Mouse (Mus musculus) naive thymus-derived CD4-positive, alpha-beta T cell, adult 2 months (primary cell): ENCODE measurements around the gene Wfdc3.
A peak's percentile ranks its signal among the peaks of the same experiment; 100 is the strongest.

Experiments
- DNase-seq: peaks from one replicate; pipeline ENCODE4 v3.0.0-alpha.2; 2011; ENCODE audit warnings: low read depth

Gene Wfdc3

DNA sequence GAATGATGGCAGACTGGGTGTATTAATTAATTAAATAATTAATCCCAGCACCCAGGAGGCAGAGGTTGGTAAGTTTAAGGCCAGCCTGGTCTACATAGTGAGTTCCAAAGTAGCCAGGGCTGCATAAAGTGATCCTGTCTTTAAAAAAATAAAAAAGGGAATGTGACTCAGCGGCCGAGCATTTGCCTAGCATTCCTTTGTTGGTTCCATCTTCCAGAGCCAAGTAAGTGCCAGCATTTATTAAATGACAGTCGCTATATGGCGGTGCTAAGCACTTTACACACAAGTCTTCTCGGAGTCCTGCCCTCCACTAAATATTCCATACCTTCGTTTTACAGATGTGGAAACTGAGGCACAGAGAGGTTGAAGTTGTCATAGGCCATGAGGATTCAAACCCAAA lies 30.4 kb upstream of the Wfdc3 start:
- DNase-seq = no peak

DNA sequence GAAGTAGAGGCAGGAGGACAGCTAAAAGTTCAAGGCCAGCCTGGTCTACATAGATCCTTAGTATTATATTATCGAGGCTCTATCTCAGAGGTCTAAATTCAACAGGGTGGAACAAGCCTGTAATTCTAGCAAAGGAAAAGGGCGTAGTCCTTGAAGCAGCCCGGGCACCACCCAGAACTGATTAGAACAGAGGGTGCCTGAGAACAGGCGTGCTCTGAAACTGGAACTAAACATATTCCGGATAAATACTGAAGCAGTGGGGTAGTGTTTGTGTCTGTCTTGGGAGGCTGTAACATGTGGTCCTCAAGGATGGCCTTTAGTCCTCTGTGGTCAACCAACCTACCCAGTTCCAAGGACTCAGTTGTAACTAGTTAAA lies 28.2 kb upstream of the Wfdc3 start:
- DNase-seq = no peak

- no peak for DNase-seq
Measured at GRCm38 (mm10) chr2:164773229-164773988, 27.7 kb upstream of the Wfdc3 start.

- DNase-seq = no peak
Measured at GRCm38 (mm10) chr2:164771123-164771522, 25.4 kb upstream of the Wfdc3 start.

DNA sequence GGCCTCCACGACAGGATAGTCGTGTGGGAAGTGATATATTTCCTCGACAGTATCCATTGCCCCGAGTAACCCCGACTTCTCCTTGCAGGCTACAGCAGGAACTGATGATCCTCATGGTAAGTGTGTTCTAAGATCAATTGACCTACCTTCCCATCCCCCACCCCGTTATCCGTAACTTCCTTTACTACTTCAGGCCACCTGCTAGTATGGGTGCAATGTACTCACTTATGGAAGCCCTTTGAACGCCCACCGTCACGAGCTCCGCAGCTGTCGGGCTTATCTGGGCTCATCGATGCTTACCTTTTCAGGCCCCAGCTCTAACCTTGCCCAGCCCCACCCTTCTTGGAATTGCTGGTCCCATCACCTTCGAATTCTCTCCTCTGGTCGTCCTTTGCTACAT lies 24.5 kb upstream of the Wfdc3 start:
- peak; percentile 46 for DNase-seq

- DNase-seq = peak; percentile 97
Measured at GRCm38 (mm10) chr2:164769258-164770037, 23.7 kb upstream of the Wfdc3 start, which contains the start of gene Ube2c. Ube2c (plus strand) TSS chr2:164769898.

DNA sequence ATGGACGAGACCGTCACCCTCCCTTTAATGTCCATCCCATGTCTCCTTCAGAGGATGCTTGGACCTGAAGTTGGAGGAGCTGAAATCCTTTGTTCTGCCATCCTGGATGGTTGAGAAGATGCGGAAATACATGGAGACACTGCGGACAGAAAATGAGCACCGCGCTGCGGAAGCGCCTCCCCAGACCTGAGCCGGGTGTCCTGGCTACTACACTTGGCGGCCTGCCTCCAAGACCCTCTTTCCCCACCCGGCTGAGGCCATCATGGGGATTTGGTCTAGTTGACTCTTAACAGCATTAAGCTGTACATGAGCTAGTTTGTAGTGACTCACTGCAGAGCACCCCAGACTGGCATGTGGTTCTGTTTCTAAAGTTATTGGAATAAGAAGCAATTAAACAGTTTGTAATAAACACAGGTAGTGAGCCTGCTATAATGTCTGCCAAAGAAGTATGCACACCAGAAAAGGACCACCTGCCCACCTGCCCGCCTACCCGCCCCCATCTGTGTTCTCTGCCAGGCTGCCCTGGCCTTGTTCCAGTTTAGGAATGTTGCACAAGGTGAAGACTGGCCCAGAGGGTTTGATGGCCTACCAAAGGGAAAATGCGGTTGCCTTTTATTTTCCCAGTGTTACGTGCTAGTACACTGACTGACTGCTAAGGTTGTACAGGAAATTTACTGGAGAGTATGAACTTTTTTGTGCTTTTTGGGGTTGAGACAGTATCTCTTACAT lies 22.2 kb upstream of the Wfdc3 start:
- DNase-seq = no peak

DNA sequence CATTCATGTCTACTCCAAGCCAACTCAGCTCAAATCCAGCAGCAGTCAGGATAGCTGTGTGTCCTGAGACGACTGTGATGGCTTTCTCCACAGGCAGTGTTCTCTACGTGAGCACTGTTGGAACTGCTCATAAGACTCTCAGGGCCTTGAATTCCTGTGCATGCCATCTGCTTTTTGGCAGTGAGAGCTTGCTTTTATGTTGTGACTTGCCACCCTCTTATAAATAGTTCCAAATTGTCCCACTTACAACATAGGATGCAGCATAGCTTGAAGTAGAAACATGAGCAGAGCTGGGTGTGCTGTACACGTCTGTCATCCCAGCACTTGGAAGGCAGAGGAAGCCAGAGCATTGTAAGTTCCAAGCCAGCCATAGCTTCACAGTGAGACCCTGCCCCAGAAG lies 20.1 kb upstream of the Wfdc3 start:
- no peak for DNase-seq

DNA sequence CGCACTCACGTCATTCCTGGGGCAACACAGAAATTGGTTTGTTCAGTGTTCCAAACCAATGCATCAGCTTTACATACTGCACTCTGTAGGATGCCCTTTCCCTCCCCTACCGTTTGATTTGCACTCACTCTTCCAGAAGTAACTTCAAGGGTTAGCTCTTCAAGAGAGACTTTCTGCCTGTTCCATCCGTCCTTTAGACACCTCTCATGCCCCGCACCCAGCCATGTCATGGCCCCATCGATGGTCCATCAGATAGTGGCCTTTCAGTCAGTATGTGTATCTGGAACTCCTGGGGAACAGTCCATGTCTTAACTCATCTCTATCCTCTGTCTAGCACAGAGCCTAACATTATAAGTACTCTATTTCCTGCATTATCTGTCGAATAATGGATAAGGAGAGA lies 16.9 kb upstream of the Wfdc3 start:
- DNase-seq = no peak

DNA sequence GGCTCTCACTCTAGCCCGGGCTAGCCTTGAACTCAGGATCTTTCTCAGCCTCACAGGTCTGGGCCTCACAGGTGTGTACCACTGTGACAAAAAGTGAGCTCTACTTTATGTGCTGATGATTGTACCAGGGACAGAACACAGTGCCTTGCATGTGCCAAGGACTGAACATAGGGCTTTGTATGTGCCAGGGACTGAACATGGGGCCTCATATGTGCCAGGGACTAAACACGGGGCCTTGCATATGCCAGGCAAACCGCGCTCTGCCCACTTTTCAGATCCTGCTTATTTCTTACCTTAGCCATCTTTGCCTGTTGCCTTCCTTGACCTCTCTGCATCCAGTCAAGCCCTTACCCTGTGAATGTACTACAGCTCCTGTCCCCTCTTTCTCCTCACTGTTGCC lies 16.2 kb upstream of the Wfdc3 start:
- no peak for DNase-seq

- DNase-seq = no peak
Measured at GRCm38 (mm10) chr2:164761502-164761901, 15.8 kb upstream of the Wfdc3 start.

DNA sequence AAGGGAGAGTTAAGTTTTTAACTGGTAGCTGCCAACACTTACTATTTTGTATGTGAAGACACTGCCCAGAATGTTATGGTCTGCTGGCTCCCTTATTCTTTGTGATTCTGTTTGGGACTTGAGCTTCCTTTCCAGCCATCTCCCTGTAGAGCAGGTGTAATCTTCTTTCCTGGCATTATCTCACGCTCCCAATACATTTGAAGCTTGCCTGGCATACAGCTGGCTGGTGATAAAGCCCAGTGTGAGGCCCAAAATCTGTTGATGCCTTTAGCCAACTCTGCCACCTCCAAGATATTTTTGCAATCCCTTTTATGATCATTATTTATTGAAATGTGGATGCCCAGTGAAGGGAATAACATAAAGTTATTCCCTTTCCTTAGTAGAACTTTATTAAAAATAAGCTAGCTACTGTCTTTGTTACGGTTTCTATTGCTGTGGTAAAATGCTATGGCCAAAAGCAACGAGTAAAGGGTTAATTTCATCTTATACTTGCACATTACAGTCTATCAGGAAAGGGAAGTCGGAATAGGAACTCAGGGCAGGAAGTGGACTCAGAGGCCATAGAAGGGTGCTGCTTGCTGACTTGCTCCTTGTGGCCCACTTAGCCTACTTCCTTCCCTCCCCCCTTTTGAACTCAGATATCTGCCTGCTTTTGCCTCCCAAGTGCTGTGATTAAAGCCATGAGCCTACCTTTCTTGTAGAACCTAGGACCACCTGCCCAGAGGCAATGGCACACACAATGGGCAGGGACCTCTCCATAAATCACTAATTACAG lies 14.5 kb upstream of the Wfdc3 start:
- no peak for DNase-seq

GRCm38 (mm10) chr2:164758692-164759091 lies 13.0 kb upstream of the Wfdc3 start:
- DNase-seq = no peak

DNA sequence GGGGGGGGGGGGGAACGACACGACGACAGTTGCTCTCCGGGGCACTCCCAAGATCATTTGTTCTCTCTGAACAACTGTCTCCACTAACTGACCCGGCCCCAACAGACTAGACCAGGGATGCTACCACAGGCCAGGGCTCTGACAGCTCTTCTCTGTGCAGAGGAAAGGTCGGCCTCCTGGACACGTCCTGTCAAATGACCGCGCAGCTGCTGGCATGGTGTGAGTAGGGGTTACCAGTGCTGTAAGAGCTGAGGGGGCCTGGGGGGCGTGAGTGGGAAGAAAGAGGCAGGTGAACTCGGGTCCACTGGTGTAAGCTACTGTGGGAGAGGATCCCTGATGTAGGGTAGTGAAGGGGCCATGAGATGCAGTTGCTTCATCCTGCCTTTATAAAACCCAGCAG lies 12.1 kb upstream of the Wfdc3 start:
- no peak for DNase-seq

GRCm38 (mm10) chr2:164754800-164755199 lies 9.1 kb upstream of the Wfdc3 start:
- no peak for DNase-seq

DNA sequence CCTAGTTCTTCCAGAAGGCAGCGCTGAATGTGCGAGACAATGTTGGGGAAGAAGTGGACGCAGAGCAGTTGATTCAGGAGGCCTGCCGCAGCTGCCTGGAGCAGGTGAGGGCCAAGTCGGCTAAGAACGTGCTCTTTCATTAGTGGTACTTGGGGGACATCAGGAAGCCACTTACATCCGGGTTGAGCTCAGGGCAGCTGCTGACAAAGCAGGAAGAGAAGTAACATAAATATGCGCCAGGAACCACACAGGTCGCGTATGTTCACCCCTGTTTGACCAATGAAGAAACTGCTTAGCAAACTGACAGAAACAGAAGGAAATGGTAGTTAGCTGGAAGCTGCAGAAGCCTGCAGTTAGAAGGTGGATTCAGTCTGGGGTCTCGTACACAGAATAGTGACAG lies 8.4 kb upstream of the Wfdc3 start:
- DNase-seq = no peak

GRCm38 (mm10) chr2:164752454-164752853 lies 6.7 kb upstream of the Wfdc3 start:
- DNase-seq = no peak

- DNase-seq = no peak
Measured at GRCm38 (mm10) chr2:164748991-164749390, 3.3 kb upstream of the Wfdc3 start.

- no peak for DNase-seq
Measured at GRCm38 (mm10) chr2:164748191-164748590, 2.5 kb upstream of the Wfdc3 start.

- peak; percentile 67 for DNase-seq
Measured at GRCm38 (mm10) chr2:164746693-164747092, 962 bp upstream of the Wfdc3 start.

DNA sequence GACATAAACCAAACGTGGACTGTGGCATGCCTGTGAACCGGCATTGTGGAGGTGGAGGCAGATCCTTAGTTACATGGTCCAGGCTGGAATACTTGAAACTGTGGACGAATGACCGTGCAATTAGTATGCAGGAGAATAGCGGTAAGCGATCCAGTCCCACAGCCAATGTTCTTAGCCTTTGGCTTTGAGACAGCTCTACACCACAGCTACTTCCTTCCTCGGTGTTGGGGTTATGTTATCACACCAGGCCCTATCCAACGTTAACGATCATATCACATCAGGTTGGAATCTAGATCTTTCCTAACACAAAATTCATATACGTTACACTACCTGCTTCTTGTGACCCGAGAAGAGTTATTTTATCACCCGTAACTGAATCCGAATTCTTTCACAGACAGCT lies 744 bp downstream of the Wfdc3 start:
- DNase-seq = no peak

DNA sequence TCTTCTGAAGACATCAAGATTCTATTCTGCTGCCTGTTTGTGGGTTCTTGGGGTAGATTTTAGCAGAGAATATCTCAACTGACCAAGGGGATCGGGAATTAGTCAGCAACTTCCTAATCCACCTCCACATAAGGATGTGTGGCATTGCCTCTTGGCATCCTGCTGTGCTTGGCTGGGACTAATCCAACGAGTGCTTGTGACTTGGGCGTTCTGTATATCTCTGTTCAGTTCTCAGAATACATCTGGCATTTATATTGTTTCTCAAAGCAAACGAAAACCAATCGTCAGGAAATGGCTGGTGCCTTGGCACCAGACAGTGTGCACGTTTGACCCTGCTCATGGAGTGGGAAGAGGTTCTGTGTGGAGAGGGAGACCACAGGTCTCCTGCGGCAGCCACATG lies 5.9 kb downstream of the Wfdc3 start:
- DNase-seq = no peak
